11 mouse cellular contexts compared by ENCODE assay signal in the genomic region with DNA sequence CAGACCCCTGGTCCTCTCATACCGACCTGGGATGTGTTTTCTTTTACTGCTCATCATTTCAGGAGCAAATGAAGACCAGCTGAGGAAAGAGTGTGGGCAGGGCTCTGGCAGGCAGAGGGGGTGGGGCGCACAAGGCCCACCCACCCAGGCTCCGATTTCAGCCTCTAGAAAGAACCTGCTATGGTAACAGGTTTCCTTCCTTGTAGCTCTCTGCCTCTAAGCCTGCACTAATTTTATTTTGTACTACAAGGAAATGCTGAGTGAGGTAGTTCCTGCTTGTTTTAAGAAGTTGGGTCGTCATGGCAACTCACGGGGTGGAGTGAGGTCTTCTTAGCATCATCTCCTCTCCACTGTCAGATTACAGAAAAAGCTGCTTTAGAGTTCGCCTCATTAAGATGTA.
DNase-seq lines count a peak whose midpoint lies in the region; ATAC-seq lines count a peak whose summit lies in the region.
"Had no signal": no experiment of that assay in that cellular context is flagged by ENCODE, and none has a peak within 500 bp of the region (broad histone marks: within the 10 kb centered on the region; RNA-seq: fewer than 3 reads in every experiment).

No protein-coding gene starts in this region.

- H3K9ac ChIP-seq in forebrain, embryonic 16.5 days (replicated peaks; ENCODE audit: low read depth, low read length) = no peak overlapping the region
- H3K9ac ChIP-seq in forebrain, embryonic 15.5 days (replicated peaks) = no peak overlapping the region
- no peak overlapping the region for H3K9ac ChIP-seq in midbrain, embryonic 15.5 days
- no peak overlapping the region for H3K9ac ChIP-seq in liver, embryonic 11.5 days (ENCODE audit: low read depth, low read length)
- H3K9ac ChIP-seq: hindbrain, embryonic 15.5 days; neural tube, embryonic 12.5 days had no signal

- intact Hi-C loops in left cerebral cortex, postnatal 14 days (cut with DNase I) = no loop called here

- DNase-seq in midbrain, embryonic 10.5 days (ENCODE audit: low spot score) = no peak
- DNase-seq in left cerebral cortex, postnatal 14 days (ENCODE audit: low spot score in 2 of 2) = peak; percentile 76 to 89
- DNase-seq in testis, postnatal 14 days (ENCODE audit: low spot score) = peak; percentile 65
- DNase-seq in yolk sac, embryonic 10.5 days (ENCODE audit: low spot score) = no peak
- no peak for DNase-seq in liver, embryonic 11.5 days (ENCODE audit: low spot score)
- DNase-seq: lung, adult 2 months had no signal

- H3K9me3 ChIP-seq in forebrain, embryonic 16.5 days (ENCODE audit: control insufficient read depth, low read length) = no peaks in the 10 kb centered on the region
- H3K9me3 ChIP-seq in forebrain, embryonic 15.5 days = no peaks in the 10 kb centered on the region
- no peaks in the 10 kb centered on the region for H3K9me3 ChIP-seq in midbrain, embryonic 15.5 days
- no peaks in the 10 kb centered on the region for H3K9me3 ChIP-seq in midbrain, embryonic 10.5 days (replicated peaks)
- H3K9me3 ChIP-seq in liver, embryonic 11.5 days (ENCODE audit: control insufficient read depth, low read length) = no peaks in the 10 kb centered on the region
- H3K9me3 ChIP-seq: hindbrain, embryonic 15.5 days; neural tube, embryonic 12.5 days had no signal

- no peak overlapping the region for H3K4me2 ChIP-seq in forebrain, embryonic 16.5 days (ENCODE audit: low read length)
- H3K4me2 ChIP-seq in forebrain, embryonic 15.5 days (replicated peaks) = no peak overlapping the region
- no peak overlapping the region for H3K4me2 ChIP-seq in midbrain, embryonic 15.5 days
- no peak overlapping the region for H3K4me2 ChIP-seq in liver, embryonic 11.5 days
- H3K4me2 ChIP-seq: hindbrain, embryonic 15.5 days; neural tube, embryonic 12.5 days had no signal

- H3K27ac ChIP-seq in forebrain, embryonic 16.5 days (ENCODE audit: low read length) = no peak overlapping the region
- H3K27ac ChIP-seq in forebrain, embryonic 15.5 days (replicated peaks) = no peak overlapping the region
- no peak overlapping the region for H3K27ac ChIP-seq in midbrain, embryonic 15.5 days
- no peak overlapping the region for H3K27ac ChIP-seq in midbrain, embryonic 10.5 days (replicated peaks)
- H3K27ac ChIP-seq in liver, embryonic 11.5 days (ENCODE audit: low read depth, low read length) = no peak overlapping the region
- H3K27ac ChIP-seq: hindbrain, embryonic 15.5 days; neural tube, embryonic 12.5 days had no signal

- no peaks in the 10 kb centered on the region for H3K36me3 ChIP-seq in forebrain, embryonic 16.5 days (ENCODE audit: control insufficient read depth, insufficient read depth)
- no peaks in the 10 kb centered on the region for H3K36me3 ChIP-seq in forebrain, embryonic 15.5 days
- no peaks in the 10 kb centered on the region for H3K36me3 ChIP-seq in midbrain, embryonic 15.5 days (replicated peaks)
- H3K36me3 ChIP-seq in midbrain, embryonic 10.5 days = no peaks in the 10 kb centered on the region
- no peaks in the 10 kb centered on the region for H3K36me3 ChIP-seq in liver, embryonic 11.5 days (ENCODE audit: control insufficient read depth, insufficient read depth, low read length)
- H3K36me3 ChIP-seq: hindbrain, embryonic 15.5 days; neural tube, embryonic 12.5 days had no signal

- H3K27me3 ChIP-seq in forebrain, embryonic 16.5 days (replicated peaks; ENCODE audit: control insufficient read depth, insufficient read depth, low read length) = no peaks in the 10 kb centered on the region
- no peaks in the 10 kb centered on the region for H3K27me3 ChIP-seq in forebrain, embryonic 15.5 days
- H3K27me3 ChIP-seq in midbrain, embryonic 15.5 days (replicated peaks) = no peaks in the 10 kb centered on the region
- H3K27me3 ChIP-seq in midbrain, embryonic 10.5 days (ENCODE audit: low read depth, poor library complexity, severe bottlenecking) = no peaks in the 10 kb centered on the region
- no peaks in the 10 kb centered on the region; the same call in 1 of the 2 replicates for H3K27me3 ChIP-seq in liver, embryonic 11.5 days (replicated peaks; ENCODE audit: control insufficient read depth, insufficient read depth, low read length)
- H3K27me3 ChIP-seq: hindbrain, embryonic 15.5 days; neural tube, embryonic 12.5 days had no signal

- WGBS in forebrain, embryonic 16.5 days = 19% methylated on average over 6 of the region's 6 CpGs
- WGBS in forebrain, embryonic 15.5 days = 20% methylated on average over 6 of the region's 6 CpGs
- WGBS in midbrain, embryonic 15.5 days = 24% methylated on average over 6 of the region's 6 CpGs
- 24% methylated on average over 6 of the region's 6 CpGs for WGBS in midbrain, embryonic 10.5 days
- WGBS in liver, embryonic 11.5 days = 14% methylated on average over 6 of the region's 6 CpGs

- peaks cover 7% of the 10 kb centered on the region; the same call in 1 of the 2 replicates for H3K4me1 ChIP-seq in forebrain, embryonic 16.5 days (replicated peaks; ENCODE audit: control insufficient read depth, insufficient read depth, low read length)
- H3K4me1 ChIP-seq in forebrain, embryonic 15.5 days = peaks cover 5% of the 10 kb centered on the region; the same call in 1 of the 2 replicates
- peaks cover 2% of the 10 kb centered on the region; the same call in 1 of the 2 replicates for H3K4me1 ChIP-seq in midbrain, embryonic 15.5 days
- peaks cover 12% of the 10 kb centered on the region for H3K4me1 ChIP-seq in midbrain, embryonic 10.5 days
- peaks cover 24% of the 10 kb centered on the region for H3K4me1 ChIP-seq in liver, embryonic 11.5 days (replicated peaks; ENCODE audit: control insufficient read depth, insufficient read depth, low read length)
- H3K4me1 ChIP-seq: hindbrain, embryonic 15.5 days had no signal

- H3K4me3 ChIP-seq in forebrain, embryonic 16.5 days (replicated peaks; ENCODE audit: low read length) = no peak overlapping the region
- no peak overlapping the region for H3K4me3 ChIP-seq in forebrain, embryonic 15.5 days
- no peak overlapping the region for H3K4me3 ChIP-seq in midbrain, embryonic 15.5 days
- H3K4me3 ChIP-seq in midbrain, embryonic 10.5 days = no peak overlapping the region
- H3K4me3 ChIP-seq in liver, embryonic 11.5 days (ENCODE audit: low read depth, low read length) = no peak overlapping the region
- H3K4me3 ChIP-seq: hindbrain, embryonic 15.5 days; neural tube, embryonic 12.5 days had no signal

- ATAC-seq in forebrain, embryonic 16.5 days = peak; percentile 26; the same call in 1 of the 2 replicates
- no peak for ATAC-seq in forebrain, embryonic 15.5 days (replicated peaks)
- 0 out of 2 replicates have a peak, but pooled peaks have one; percentile 30 for ATAC-seq in midbrain, embryonic 15.5 days (replicated peaks)
- no peak for ATAC-seq in liver, embryonic 11.5 days (replicated peaks; ENCODE audit: low FRiP score)

Comparison
In these comparisons a context has a peak if more than half of its experiments do, and no peak if none do; other contexts are left out.
1. ATAC-seq: peak in forebrain, embryonic 16.5 days (single experiment) and midbrain, embryonic 15.5 days (single experiment); none in forebrain, embryonic 15.5 days (single experiment) and liver, embryonic 11.5 days (single experiment).
2. DNase-seq: peak in left cerebral cortex, postnatal 14 days (2 of 2) and testis, postnatal 14 days (single experiment); none in midbrain, embryonic 10.5 days (single experiment), yolk sac, embryonic 10.5 days (single experiment) and liver, embryonic 11.5 days (single experiment).